ENCODE assay signal across 17 mouse cellular contexts in the genomic region with DNA sequence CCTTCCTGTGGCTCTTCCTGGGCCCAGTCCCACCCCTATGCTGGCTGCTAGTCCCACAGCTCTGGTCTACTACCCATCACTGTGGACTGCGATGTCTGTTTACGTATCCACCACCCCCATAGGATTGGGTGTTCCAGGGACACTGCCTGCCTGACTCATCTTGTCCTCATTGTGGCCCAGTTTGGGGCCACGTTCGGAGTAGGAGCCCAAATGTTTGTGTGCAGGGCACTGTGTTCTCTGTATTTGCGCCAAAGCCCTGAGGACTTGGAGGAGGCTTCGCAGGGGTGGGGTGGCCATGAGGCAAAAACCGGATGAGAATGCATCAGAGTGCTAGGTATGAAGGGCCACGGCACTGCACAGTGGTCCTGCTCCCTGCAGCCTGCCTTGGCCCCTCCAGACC. TPM values are rescaled to one million over a fixed set of nuclear protein-coding genes. Genes with fewer than 3 reads are reported as not detected.
DNase-seq lines count a peak whose midpoint lies in the region; ATAC-seq lines count a peak whose summit lies in the region.
"Had no signal": no experiment of that assay in that cellular context is flagged by ENCODE, and none has a peak within 500 bp of the region (broad histone marks: within the 10 kb centered on the region; RNA-seq: fewer than 3 reads in every experiment).

No protein-coding gene starts in this region.

- peak; percentile 40 for DNase-seq in adrenal gland, adult 2 months
- DNase-seq in adrenal gland, postnatal 4 days (ENCODE audit: low spot score in 2 of 2), result no peak
- no peak for DNase-seq in frontal cortex, postnatal 25 days (ENCODE audit: low spot score in 2 of 2)
- DNase-seq in brain, adult 2 months (ENCODE audit: low read depth, low spot score), result peak; percentile 66
- DNase-seq in skeletal muscle tissue, adult 2 months (ENCODE audit: low read depth, low spot score), result peak; percentile 8
- DNase-seq in layer of hippocampus, postnatal 36 days, result no peak
- DNase-seq: cerebellum, adult 11 months; cerebellum, adult 18-20 months; cerebellum, adult 8-10 months; cerebellum, adult 9-11 months; cerebellum, postnatal 14 days; cerebellum, postnatal 36 days; embryo, embryonic 11 days had no signal

- ATAC-seq in frontal cortex, adult (ENCODE audit: low TSS enrichment), result peak; percentile 31; the same call in 1 of the 2 replicates
- ATAC-seq: activated CD4-positive, CD25-positive, alpha-beta regulatory T cell, adult 4 months; forebrain, embryonic 14.5 days; forebrain, embryonic 16.5 days had no signal

RNA-seq across cellular contexts. Expression of a gene that starts 44.0 kb away (rescaled TPM):
- total RNA-seq in adrenal gland, adult 2 months (2021), result 10 to 100 TPM; 49.5 to 58.3 TPM
- polyA plus RNA-seq in adrenal gland, adult 2 months (2012; rRNA removed), result 87.7 and 90.7 TPM in 2 replicates
- total RNA-seq in adrenal gland, postnatal 4 days (2021), result 10 to 100 TPM; 52.4 to 53.9 TPM
- 100 to 1,000 TPM; 197 to 198 TPM for total RNA-seq in layer of hippocampus, postnatal 36 days (2021)

Comparison
In these comparisons a context has a peak if more than half of its experiments do, and no peak if none do; other contexts are left out.
1. DNase-seq: peak in adrenal gland, adult 2 months (single experiment), brain, adult 2 months (single experiment) and skeletal muscle tissue, adult 2 months (single experiment); none in adrenal gland, postnatal 4 days (0 of 2), frontal cortex, postnatal 25 days (0 of 2) and layer of hippocampus, postnatal 36 days (0 of 2).